Mouse (Mus musculus) stomach, embryonic 15.5 days (tissue): ENCODE data around the gene Spata25. TPM values are rescaled to one million over a fixed set of nuclear protein-coding genes. Genes with fewer than 3 reads are reported as not detected.

Experiments
- ATAC-seq: fragments of 200-750 bp; cut with Nextera tagmentation; 2 replicates; pipeline ENCODE4 v1.8.0; 2017; ENCODE audit warnings: low read depth, moderate number of reproducible peaks, moderate TSS enrichment; ENCODE audit not compliant: insufficient read depth, low FRiP score
- H3K27ac ChIP-seq: fragments of 300-500 bp; sonication (generic); 2 replicates; pipeline ENCODE4 v1.5.1; 2015; ENCODE audit warnings: mild to moderate bottlenecking, inconsistent platforms
- H3K27me3 ChIP-seq: fragments of 300-500 bp; sonication (generic); replicated peaks from 2 replicates; pipeline ENCODE4 v1.6.1; 2015; ENCODE audit warnings: inconsistent platforms
- H3K36me3 ChIP-seq: fragments of 300-500 bp; sonication (generic); 2 replicates; pipeline ENCODE4 v1.6.1; 2015; ENCODE audit warnings: inconsistent platforms
- H3K4me1 ChIP-seq: fragments of 300-500 bp; sonication (generic); 2 replicates; pipeline ENCODE4 v1.6.1; 2015; ENCODE audit warnings: inconsistent platforms
- H3K4me2 ChIP-seq: fragments of 300-500 bp; sonication (generic); 2 replicates; pipeline ENCODE4 v1.6.1; 2015; ENCODE audit warnings: mild to moderate bottlenecking, inconsistent platforms
- H3K4me3 ChIP-seq: fragments of 300-500 bp; sonication (generic); replicated peaks from 2 replicates; pipeline ENCODE4 v1.5.1; 2015; ENCODE audit warnings: inconsistent platforms
- H3K9ac ChIP-seq: fragments of 300-500 bp; sonication (generic); 2 replicates; pipeline ENCODE4 v1.6.1; 2015; ENCODE audit warnings: inconsistent platforms
- H3K9me3 ChIP-seq: fragments of 300-500 bp; sonication (generic); 2 replicates; pipeline ENCODE4 v1.6.1; 2016; ENCODE audit warnings: inconsistent platforms
- WGBS: fragments of 180-500 bp; shearing (Covaris S2); methylation state at CpG from one replicate; pipeline ENCODE4 v1.1.7; 2015; 5-methylcytosine and 5-hydroxymethylcytosine counted together
- polyA plus RNA-seq: library from polyadenylated mRNA; unstranded; fragments of >200 nt; fragmentation: Nextera tagmentation; extraction: Ambion mirVana; gene quantifications from 2 replicates; pipeline ENCODE4 v1.2.1, GENCODE M21; 2015

Gene Spata25
- polyA plus RNA-seq, 1 experiment from 2014 or later = not detected

GRCm38 (mm10) chr2:164835164-164835563 is 6.8 kb upstream of the Spata25 start:
- H3K4me3 ChIP-seq = peak overlapping the region; percentile 63; the same call in 1 of the 2 replicates
- no peaks in the 10 kb centered on the region for H3K9me3 ChIP-seq
- H3K36me3 ChIP-seq = peaks cover 19% of the 10 kb centered on the region; the same call in 1 of the 2 replicates
- no peak for ATAC-seq
- H3K27ac ChIP-seq = no peak overlapping the region
- H3K4me1 ChIP-seq = peaks cover 17% of the 10 kb centered on the region
- no peak overlapping the region for H3K4me2 ChIP-seq
- no peak overlapping the region for H3K9ac ChIP-seq
- H3K27me3 ChIP-seq = no peaks in the 10 kb centered on the region
- 87% methylated on average over 4 of the region's 4 CpGs for WGBS

- Histone ChIP-seq H3K4me2 (peak overlapping the region; percentile 98), H3K9me3 (no peaks in the 10 kb centered on the region), H3K4me1 (peaks cover 17% of the 10 kb centered on the region), H3K9ac (peak overlapping the region; percentile 81; the same call in 1 of the 2 replicates), H3K4me3 (peak overlapping the region; percentile 63), H3K36me3 (peaks cover 13% of the 10 kb centered on the region; the same call in 1 of the 2 replicates), H3K27me3 (no peaks in the 10 kb centered on the region), H3K27ac (no peak overlapping the region)
- ATAC-seq = no peak
- 35% methylated on average over 8 of the region's 8 CpGs for WGBS
Measured at GRCm38 (mm10) chr2:164834531-164834930, 6.2 kb upstream of the Spata25 start.

- Histone ChIP-seq H3K36me3 (0 out of 2 replicates have a peak, but pooled peaks cover 3% of the 10 kb centered on the region), H3K27me3 (no peaks in the 10 kb centered on the region), H3K4me3 (peak within 1 kb of the TSS; percentile 63), H3K27ac (peak within 1 kb of the TSS; percentile 87), H3K4me2 (peak within 1 kb of the TSS; percentile 98), H3K9me3 (no peaks in the 10 kb centered on the region), H3K4me1 (peaks cover 17% of the 10 kb centered on the region), H3K9ac (peak within 1 kb of the TSS; percentile 81)
- under 1% methylated on average over 31 of the region's 31 CpGs for WGBS
- ATAC-seq = peak; percentile 63
Measured at GRCm38 (mm10) chr2:164833314-164833959, 5.1 kb upstream of the Spata25 start, which contains the start of gene Neurl2. Gene Neurl2, minus strand, starts transcription at chr2:164833456.

GRCm38 (mm10) chr2:164832748-164833301 is 4.5 kb upstream of the Spata25 start, which contains the start of gene Ctsa:
Gene Ctsa, plus strand, starts transcription at chr2:164832873.
- peak within 1 kb of the TSS; percentile 98 for H3K4me2 ChIP-seq
- H3K36me3 ChIP-seq = 0 out of 2 replicates have a peak, but pooled peaks cover 3% of the 10 kb centered on the region
- H3K27me3 ChIP-seq = no peaks in the 10 kb centered on the region
- H3K4me3 ChIP-seq = peak within 1 kb of the TSS; percentile 63
- peaks cover 17% of the 10 kb centered on the region for H3K4me1 ChIP-seq
- H3K9me3 ChIP-seq = no peaks in the 10 kb centered on the region
- under 1% methylated on average over 35 of the region's 35 CpGs for WGBS
- H3K9ac ChIP-seq = peak within 1 kb of the TSS; percentile 81
- peak within 1 kb of the TSS; percentile 87 for H3K27ac ChIP-seq
- ATAC-seq = peak; percentile 69

- Histone ChIP-seq H3K27ac (peak overlapping the region; percentile 87; the same call in 1 of the 2 replicates), H3K9me3 (no peaks in the 10 kb centered on the region), H3K27me3 (no peaks in the 10 kb centered on the region), H3K4me2 (peak overlapping the region; percentile 98), H3K4me3 (peak overlapping the region; percentile 63), H3K4me1 (peaks cover 17% of the 10 kb centered on the region), H3K36me3 (peaks cover 6% of the 10 kb centered on the region; the same call in 1 of the 2 replicates), H3K9ac (no peak overlapping the region)
- no peak for ATAC-seq
- 56% methylated on average over 16 of the region's 16 CpGs for WGBS
Measured at GRCm38 (mm10) chr2:164832032-164832747, 3.9 kb upstream of the Spata25 start.

GRCm38 (mm10) chr2:164831029-164831428 is 2.7 kb upstream of the Spata25 start:
- 87% methylated on average over 10 of the region's 10 CpGs for whole genome bisulfite sequencing
- no peaks in the 10 kb centered on the region for H3K9me3 ChIP-seq
- H3K4me1 ChIP-seq = peaks cover 17% of the 10 kb centered on the region
- H3K27ac ChIP-seq = no peak overlapping the region
- ATAC-seq = no peak
- no peak overlapping the region for H3K4me2 ChIP-seq
- no peak overlapping the region for H3K9ac ChIP-seq
- H3K36me3 ChIP-seq = peaks cover 5% of the 10 kb centered on the region
- no peak overlapping the region for H3K4me3 ChIP-seq
- no peaks in the 10 kb centered on the region for H3K27me3 ChIP-seq

GRCm38 (mm10) chr2:164829090-164829489 is 753 bp upstream of the Spata25 start:
- Histone ChIP-seq H3K27me3 (no peaks in the 10 kb centered on the region), H3K4me3 (no peak overlapping the region), H3K9ac (no peak overlapping the region), H3K9me3 (no peaks in the 10 kb centered on the region), H3K4me2 (no peak overlapping the region), H3K4me1 (peaks cover 6% of the 10 kb centered on the region), H3K36me3 (peaks cover 16% of the 10 kb centered on the region), H3K27ac (no peak overlapping the region)
- no peak for ATAC-seq
- WGBS = 100% methylated on average over 1 of the region's 1 CpGs

- Histone ChIP-seq H3K9ac (no peak overlapping the region), H3K4me2 (no peak overlapping the region), H3K27me3 (no peaks in the 10 kb centered on the region), H3K9me3 (no peaks in the 10 kb centered on the region), H3K36me3 (peaks cover 16% of the 10 kb centered on the region), H3K4me1 (peaks cover 4% of the 10 kb centered on the region), H3K27ac (no peak overlapping the region), H3K4me3 (no peak overlapping the region)
- WGBS = 86% methylated on average over 16 of the region's 16 CpGs
- ATAC-seq = no peak
Measured at GRCm38 (mm10) chr2:164827146-164827850, 1.0 kb downstream of the Spata25 start.

- Histone ChIP-seq H3K4me3 (no peak overlapping the region), H3K27ac (no peak overlapping the region), H3K9ac (no peak overlapping the region), H3K36me3 (peaks cover 16% of the 10 kb centered on the region), H3K4me2 (no peak overlapping the region), H3K27me3 (no peaks in the 10 kb centered on the region), H3K9me3 (no peaks in the 10 kb centered on the region), H3K4me1 (peaks cover 4% of the 10 kb centered on the region; the same call in 1 of the 2 replicates)
- no peak for ATAC-seq
- 92% methylated on average over 17 of the region's 17 CpGs for WGBS
Measured at GRCm38 (mm10) chr2:164825521-164825920, 2.8 kb downstream of the Spata25 start.

- H3K27me3 ChIP-seq = no peaks in the 10 kb centered on the region
- H3K4me2 ChIP-seq = peak overlapping the region; percentile 58; the same call in 1 of the 2 replicates
- ATAC-seq = no peak
- H3K9ac ChIP-seq = no peak overlapping the region
- no peak overlapping the region; the same call in 1 of the 2 replicates for H3K4me3 ChIP-seq
- H3K36me3 ChIP-seq = peaks cover 22% of the 10 kb centered on the region
- H3K27ac ChIP-seq = no peak overlapping the region
- no peaks in the 10 kb centered on the region for H3K9me3 ChIP-seq
- WGBS = 90% methylated on average over 4 of the region's 4 CpGs
- peaks cover 4% of the 10 kb centered on the region; the same call in 1 of the 2 replicates for H3K4me1 ChIP-seq
Measured at GRCm38 (mm10) chr2:164823969-164824368, 4.4 kb downstream of the Spata25 start.

- H3K9me3 ChIP-seq = no peaks in the 10 kb centered on the region
- WGBS = under 1% methylated on average over 10 of the region's 10 CpGs
- peak overlapping the region; percentile 75 for H3K27ac ChIP-seq
- H3K4me3 ChIP-seq = peak overlapping the region; percentile 66
- peaks cover 4% of the 10 kb centered on the region; the same call in 1 of the 2 replicates for H3K4me1 ChIP-seq
- H3K9ac ChIP-seq = peak overlapping the region; percentile 40; the same call in 1 of the 2 replicates
- H3K4me2 ChIP-seq = peak overlapping the region; percentile 58
- H3K36me3 ChIP-seq = peaks cover 22% of the 10 kb centered on the region
- no peaks in the 10 kb centered on the region for H3K27me3 ChIP-seq
- ATAC-seq = peak; percentile 45; the same call in 1 of the 2 replicates
Measured at GRCm38 (mm10) chr2:164823181-164823585, 5.2 kb downstream of the Spata25 start.
